Mouse (Mus musculus) heart, adult 18-20 months (tissue): Measurements from ENCODE around the gene Kcnj16. TPM values are rescaled to one million over a fixed set of nuclear protein-coding genes. Genes with fewer than 3 reads are reported as not detected.
A peak's percentile ranks its signal among the peaks of the same experiment; 100 is the strongest.

Source experiments
- DNase-seq, 2 experiments: peaks; one replicate each; pipeline ENCODE4 v3.0.0; 2021 to 2022; ENCODE audit warnings: mixed read lengths in 1 of 2
- total RNA-seq, 2 experiments: library from RNA; stranded (reverse); gene quantifications; 2 replicates each; pipeline ENCODE4 v1.2.3; 2021

The Kcnj16 gene
- total RNA-seq, 2 experiments from 2014 or later: 0.72 TPM; not detected in 1

- no peak for DNase-seq
Measured at GRCm38 (mm10) chr11:111056030-111056429, 88.2 kb downstream of the Kcnj16 start.

- no peak for DNase-seq
Measured at GRCm38 (mm10) chr11:111057435-111057834, 89.6 kb downstream of the Kcnj16 start.

- no peak for DNase-seq
Measured at GRCm38 (mm10) chr11:111059440-111059839, 91.6 kb downstream of the Kcnj16 start.

- no peak for DNase-seq
Measured at GRCm38 (mm10) chr11:111060216-111060615, 92.4 kb downstream of the Kcnj16 start.

GRCm38 (mm10) chr11:111064751-111065527, 97.1 kb downstream of the Kcnj16 start:
- DNase-seq: peak; percentile 51 to 73

- DNase-seq: peak; percentile 96 to 97
Measured at GRCm38 (mm10) chr11:111065635-111066298, 97.9 kb downstream of the Kcnj16 start, which contains the start of gene Kcnj2. Kcnj2 (plus strand) TSS chr11:111066164.

- peak; percentile 56 to 71 for DNase-seq
Measured at GRCm38 (mm10) chr11:111066299-111066691, 98.5 kb downstream of the Kcnj16 start.

GRCm38 (mm10) chr11:111067787-111068186, 100.0 kb downstream of the Kcnj16 start:
- DNase-seq: no peak

GRCm38 (mm10) chr11:111070460-111070859, 102.6 kb downstream of the Kcnj16 start:
- DNase-seq: peak; percentile 30 to 45

- DNase-seq: no peak
Measured at GRCm38 (mm10) chr11:111074131-111074530, 106.3 kb downstream of the Kcnj16 start.

Other genes starting within 250 kb of the Kcnj16 start
- gene Kcnj2, start 98.1 kb downstream of the Kcnj16 start, total RNA-seq: 10 to 100 TPM; 20.5 to 22.1 TPM